Comparison of ENCODE assay signal across 33 mouse cellular contexts in the genomic region with DNA sequence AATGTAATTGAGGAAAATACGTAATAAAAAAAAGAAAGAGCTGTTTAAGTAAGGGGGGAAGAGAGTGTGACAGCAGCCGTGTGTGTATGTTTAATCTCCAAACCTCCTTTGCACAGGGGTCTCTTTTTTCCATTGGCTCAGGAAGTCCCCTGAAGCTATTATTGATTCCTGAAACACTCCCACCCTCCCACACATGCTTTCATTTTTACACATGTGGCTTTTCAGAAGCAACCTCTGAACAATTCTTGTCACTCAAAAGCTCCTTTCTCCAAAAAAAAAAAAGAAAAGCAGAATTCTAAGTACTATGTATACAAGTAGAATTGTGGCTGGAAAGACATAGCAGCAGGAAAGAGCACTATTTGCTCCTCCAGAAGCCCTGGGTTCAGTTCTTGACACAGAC. TPM values are rescaled to one million over a fixed set of nuclear protein-coding genes. Genes with fewer than 3 reads are reported as not detected.
"Had no signal": no experiment of that assay in that cellular context is flagged by ENCODE, and none has a peak within 500 bp of the region (broad histone marks: within the 10 kb centered on the region; RNA-seq: fewer than 3 reads in every experiment).

No protein-coding gene starts in this region.

- H3K36me3 ChIP-seq: heart, embryonic 15.5 days; hindbrain, embryonic 12.5 days; hindbrain, embryonic 13.5 days; intestine, embryonic 15.5 days had no signal

- H3K4me1 ChIP-seq: heart, embryonic 15.5 days; hindbrain, embryonic 10.5 days; hindbrain, embryonic 12.5 days; hindbrain, embryonic 13.5 days; hindbrain, embryonic 15.5 days; intestine, embryonic 15.5 days; kidney, embryonic 15.5 days had no signal

- H3K27me3 ChIP-seq: heart, embryonic 12.5 days; heart, embryonic 13.5 days; heart, embryonic 15.5 days; hindbrain, embryonic 12.5 days; hindbrain, embryonic 13.5 days; hindbrain, embryonic 15.5 days; intestine, embryonic 15.5 days; kidney, embryonic 15.5 days had no signal

- H3K4me3 ChIP-seq: heart, embryonic 12.5 days; heart, embryonic 13.5 days; heart, embryonic 15.5 days; hindbrain, embryonic 10.5 days; hindbrain, embryonic 12.5 days; hindbrain, embryonic 13.5 days; hindbrain, embryonic 15.5 days; intestine, embryonic 15.5 days; kidney, embryonic 15.5 days; layer of hippocampus, adult 2 months; left cerebral cortex, adult 2 months had no signal

- H3K9me3 ChIP-seq: heart, embryonic 12.5 days; heart, embryonic 13.5 days; heart, embryonic 15.5 days; hindbrain, embryonic 10.5 days; hindbrain, embryonic 12.5 days; hindbrain, embryonic 13.5 days; hindbrain, embryonic 15.5 days; intestine, embryonic 15.5 days; kidney, embryonic 15.5 days had no signal

- H3K9ac ChIP-seq: heart, embryonic 12.5 days; heart, embryonic 13.5 days; heart, embryonic 15.5 days; hindbrain, embryonic 12.5 days; hindbrain, embryonic 13.5 days; hindbrain, embryonic 14.5 days; hindbrain, embryonic 15.5 days; intestine, embryonic 15.5 days; kidney, embryonic 15.5 days had no signal

- H3K27ac ChIP-seq: heart, embryonic 13.5 days; heart, embryonic 15.5 days; hindbrain, embryonic 10.5 days; hindbrain, embryonic 12.5 days; hindbrain, embryonic 13.5 days; hindbrain, embryonic 14.5 days; hindbrain, embryonic 15.5 days; hindbrain, postnatal 0 days; intestine, embryonic 15.5 days; kidney, embryonic 15.5 days; kidney, postnatal 0 days; layer of hippocampus, adult 2 months; left cerebral cortex, adult 2 months had no signal

- H3K4me2 ChIP-seq: heart, embryonic 11.5 days; heart, embryonic 12.5 days; heart, embryonic 13.5 days; heart, embryonic 15.5 days; hindbrain, embryonic 12.5 days; hindbrain, embryonic 13.5 days; hindbrain, embryonic 14.5 days; hindbrain, embryonic 15.5 days; intestine, embryonic 15.5 days; kidney, embryonic 15.5 days had no signal

- DNase-seq: heart, postnatal 10 days; heart, postnatal 14 days; heart, postnatal 36 days; heart, postnatal 4 days; kidney, adult 11 months; kidney, adult 18-20 months; kidney, adult 2 months; kidney, adult 8-10 months; kidney, adult 9 months; kidney, postnatal 10 days; kidney, postnatal 14 days; kidney, postnatal 25 days; kidney, postnatal 36 days; kidney, postnatal 4 days; layer of hippocampus, adult 9-11 months; layer of hippocampus, postnatal 36 days had no signal

RNA-seq across cellular contexts. Expression of a gene that starts 52.9 kb away (rescaled TPM):
- polyA plus RNA-seq: intestine, postnatal 0 days; kidney, adult 2 months; large intestine, adult 2 months had no signal
